Mouse (Mus musculus) spleen, adult 18-20 months (tissue): Measurements from ENCODE around the gene Syna.

Experiments
- DNase-seq, 2 experiments: peaks; one replicate each; pipeline ENCODE4 v3.0.0; 2022; ENCODE audit warnings: mixed read lengths in 2 of 2

The Syna gene

DNA sequence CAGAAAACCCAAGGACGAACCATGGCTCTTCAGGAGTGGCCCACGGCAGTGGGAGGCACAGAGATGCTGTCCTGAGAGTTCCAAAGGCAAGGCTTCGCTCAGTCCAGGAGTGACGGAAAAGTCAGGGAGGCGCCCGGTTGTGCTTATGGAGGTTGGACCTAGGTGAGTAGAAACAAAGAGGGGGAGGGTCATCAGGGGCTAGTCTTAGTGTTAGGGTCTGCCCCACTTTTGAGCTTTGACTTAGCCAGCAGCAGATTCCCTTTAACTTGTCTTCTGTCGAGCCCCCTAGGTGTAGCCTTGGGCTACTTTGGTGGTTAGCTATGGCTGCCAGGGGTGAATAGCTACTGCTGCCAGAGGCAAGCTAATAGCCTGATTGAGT is at the start of gene Syna:
TSS of gene Syna (minus strand) at position 101 of the 379 bp plus-strand sequence.
- DNase-seq, result no peak

DNA sequence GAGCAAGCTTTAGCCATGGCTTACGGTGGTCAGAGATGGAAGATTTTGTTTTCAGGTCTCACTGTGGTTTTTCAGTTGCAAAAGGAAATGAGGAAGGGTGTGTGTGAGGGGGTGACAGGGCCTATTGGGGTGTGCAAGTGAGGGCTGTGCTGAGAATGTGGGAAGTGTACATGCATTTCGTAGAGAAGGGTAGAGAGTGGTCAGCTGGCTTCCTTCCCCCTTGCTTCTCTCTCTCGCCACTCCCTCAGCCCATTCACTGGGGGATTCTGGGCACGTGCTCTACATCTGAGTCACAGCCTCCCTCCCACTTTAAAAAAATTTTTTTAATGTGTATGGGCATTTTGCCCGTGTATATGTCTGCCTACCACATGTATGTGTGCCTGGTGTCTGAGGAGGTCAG is 47.1 kb upstream of the Syna start:
- peak; percentile 28 to 43 for DNase-seq

DNA sequence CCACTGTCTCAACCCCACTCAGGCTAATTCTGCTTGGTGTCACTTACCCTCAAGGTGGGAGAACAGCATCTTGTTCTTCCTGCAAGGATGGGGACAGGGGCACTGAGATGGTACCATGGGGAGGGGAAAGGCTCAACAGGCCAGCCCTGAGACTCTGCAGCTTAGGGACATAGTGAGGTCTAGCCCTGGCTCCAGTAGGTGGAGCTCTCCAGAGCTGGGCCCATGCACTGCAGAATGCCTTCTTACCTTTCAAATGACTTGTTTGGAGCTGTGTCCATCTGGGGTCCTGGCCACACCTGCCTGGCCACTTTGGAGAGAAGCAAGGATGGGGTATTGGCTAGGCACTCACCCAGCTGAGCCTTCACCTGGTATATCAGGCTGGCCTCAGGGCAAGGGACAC is 46.3 kb upstream of the Syna start:
- DNase-seq, result no peak

DNA sequence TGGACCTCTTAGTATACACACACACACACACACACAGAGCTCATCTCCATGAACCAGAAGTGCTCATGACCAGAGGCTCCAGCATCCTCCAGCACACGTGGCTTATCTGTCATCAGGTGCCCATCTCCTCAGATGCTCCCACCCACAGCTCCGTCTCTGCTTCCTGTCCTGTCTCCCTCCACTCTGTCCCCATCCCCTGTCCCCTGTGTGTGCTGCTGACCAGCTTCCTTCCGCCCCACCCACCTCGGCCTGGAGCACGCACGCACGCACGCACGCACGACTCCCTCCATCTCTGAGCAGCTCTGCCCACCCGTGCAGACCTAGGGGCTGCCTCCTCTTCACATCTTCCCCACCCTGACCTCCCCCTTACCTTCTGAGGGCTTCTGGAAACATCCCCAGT is 44.4 kb upstream of the Syna start:
- no peak for DNase-seq

DNA sequence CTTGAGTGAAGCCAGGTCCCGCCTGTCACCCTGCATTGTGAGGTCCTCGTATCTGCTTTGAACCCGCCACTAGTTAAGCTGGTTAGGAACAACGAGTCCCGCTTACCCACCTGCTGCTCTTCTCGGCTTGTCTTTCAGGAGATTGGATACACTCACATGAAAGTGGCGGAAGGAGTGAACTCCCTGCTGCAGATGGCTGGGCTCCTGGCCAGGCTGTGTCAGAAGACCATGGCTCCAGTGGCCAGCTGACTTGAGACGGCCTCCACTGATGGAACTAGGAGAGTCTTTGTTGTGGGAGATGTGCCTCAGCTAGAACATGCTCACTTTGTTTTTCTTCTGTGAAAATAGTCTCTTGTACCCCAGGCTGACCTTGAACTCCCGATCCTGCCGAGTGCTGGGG is 37.7 kb upstream of the Syna start:
- DNase-seq, result no peak

DNA sequence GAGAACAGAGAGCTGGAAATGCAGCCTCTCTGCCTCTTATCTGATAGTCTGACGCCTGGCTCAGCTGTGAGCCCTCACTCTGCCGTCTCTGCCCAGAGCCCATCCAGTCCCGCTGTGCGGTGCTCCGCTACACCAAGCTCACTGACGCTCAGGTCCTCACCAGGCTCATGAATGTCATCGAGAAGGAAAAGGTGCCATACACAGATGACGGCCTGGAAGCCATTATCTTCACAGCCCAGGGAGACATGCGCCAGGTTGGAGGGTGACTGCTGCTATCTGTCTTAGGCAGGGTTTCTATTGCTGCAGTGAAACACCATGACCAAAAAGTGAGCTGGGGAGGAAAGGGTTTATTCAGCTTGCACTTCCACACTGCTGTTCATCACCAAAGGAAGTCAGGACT is 33.1 kb upstream of the Syna start:
- no peak for DNase-seq

DNA sequence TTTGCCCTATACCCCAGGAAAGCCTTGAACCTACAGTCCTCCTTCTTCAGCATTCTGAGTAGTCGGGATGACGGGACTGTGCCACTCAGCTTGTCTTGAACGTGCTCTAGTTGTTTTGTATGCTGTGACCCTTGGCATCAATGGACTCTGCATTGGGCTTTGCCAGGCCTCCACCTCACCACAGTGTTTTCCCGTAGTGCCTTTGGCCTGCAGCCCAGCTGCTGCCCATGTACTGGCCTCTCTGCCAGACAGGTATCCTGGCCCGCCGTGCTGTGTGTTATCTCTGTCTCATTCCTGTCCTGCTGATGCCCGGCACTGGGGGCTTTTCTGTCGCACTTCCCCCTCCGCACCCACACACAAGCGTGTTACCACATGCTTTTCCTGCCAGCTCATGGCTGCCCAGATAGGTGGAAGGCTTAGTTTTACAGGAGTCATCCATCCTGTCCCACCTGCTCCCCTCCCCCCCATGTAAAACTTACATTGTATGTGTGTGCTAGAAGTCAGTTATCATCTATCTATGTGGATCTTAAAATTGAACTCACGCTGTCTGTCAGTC is 32.1 kb upstream of the Syna start:
- no peak for DNase-seq

DNA sequence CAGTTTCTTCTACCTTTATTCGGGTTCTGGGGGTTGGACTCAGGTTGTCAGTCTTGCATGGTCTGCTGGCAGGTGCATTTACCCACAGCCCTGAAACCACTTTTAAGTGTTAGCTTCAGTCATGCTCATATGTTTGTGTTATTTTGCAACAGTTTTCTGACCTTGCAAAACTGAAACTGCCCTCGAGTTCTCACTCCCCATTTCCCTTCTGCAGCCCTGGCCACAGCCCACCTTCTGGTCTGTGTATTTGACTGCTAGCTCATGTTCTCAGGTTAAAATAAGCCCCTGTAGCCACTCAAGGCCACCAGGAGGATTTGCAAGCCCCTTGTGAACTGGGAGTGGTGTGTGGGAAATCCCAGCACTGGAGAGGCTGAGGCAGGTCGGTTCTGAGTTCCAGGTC is 29.9 kb upstream of the Syna start:
- no peak for DNase-seq

DNA sequence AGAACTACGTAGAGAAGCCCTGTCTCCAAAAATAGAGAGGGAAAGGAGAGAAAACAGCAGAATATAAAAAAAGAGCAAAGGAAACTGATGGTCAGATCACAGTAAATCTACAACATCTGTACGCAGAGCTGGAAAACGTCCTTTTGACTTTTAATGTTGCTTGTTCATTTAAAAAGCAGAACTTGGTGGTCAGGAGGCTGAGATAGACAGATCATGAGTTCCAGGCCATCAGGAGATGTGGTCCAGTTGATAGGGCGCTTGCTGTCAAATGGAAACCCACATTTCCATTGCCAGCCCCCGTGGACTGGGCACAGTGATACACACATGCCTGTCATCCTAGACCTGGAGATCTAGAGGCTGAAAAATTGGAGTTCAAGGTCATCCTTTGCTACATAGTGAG is 24.8 kb upstream of the Syna start:
- DNase-seq, result no peak

DNA sequence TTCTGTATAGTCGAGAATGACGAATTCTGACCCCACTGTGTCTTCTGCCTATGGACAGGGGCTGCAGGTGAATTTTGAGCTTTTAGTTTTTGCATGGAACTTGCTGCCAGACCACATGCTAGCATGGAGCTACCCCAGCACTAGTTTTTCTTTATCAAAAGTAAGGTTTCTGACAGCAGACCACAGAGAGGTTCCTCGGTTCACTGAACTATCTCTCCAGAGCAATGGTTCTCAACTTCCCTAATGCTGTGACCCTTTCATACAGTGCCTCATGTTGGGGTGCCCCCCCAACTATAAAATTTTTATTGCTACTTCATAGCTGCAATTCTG is 23.9 kb upstream of the Syna start:
- no peak for DNase-seq

DNA sequence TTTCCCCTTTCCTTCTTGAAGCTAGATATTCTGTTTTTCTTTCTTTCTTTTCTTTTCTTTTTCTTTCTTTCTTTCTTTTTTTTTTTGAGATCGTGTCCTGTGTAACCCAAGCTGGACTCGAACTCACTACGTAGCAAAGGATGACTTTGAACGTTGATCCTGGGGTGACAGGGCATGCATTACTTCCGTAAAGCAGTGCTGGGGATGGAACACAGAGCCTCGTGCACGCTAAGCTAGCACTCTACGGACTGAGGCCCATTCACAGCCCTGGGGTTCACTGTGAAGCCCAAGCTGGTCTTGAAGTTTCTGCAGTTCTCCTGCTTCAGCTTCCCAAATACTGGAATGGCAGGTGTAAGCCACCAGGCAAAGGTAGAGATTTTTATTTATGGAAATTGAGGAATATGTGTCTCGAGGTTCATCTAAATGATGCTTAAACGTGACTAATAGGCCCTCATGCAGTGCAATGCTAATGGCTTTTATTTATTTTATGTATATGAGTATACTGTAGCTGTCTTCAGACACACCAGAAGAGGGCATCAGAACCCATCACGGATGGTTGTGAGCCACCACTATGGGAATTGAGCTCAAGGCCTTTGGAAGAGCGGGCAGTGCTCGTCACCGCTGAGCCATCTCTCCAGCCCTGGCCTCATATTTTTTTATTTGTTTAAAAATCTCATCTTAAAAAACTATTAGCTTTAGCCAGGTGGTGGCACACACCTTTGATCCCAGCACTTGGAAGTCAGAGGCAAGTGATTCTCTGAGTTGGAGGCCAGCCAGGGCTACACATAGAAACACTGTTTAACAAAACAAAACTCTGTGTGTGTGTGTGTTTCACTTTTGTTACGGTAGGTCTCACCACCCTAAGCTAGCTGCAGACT is 23.3 kb upstream of the Syna start:
- DNase-seq, result no peak

DNA sequence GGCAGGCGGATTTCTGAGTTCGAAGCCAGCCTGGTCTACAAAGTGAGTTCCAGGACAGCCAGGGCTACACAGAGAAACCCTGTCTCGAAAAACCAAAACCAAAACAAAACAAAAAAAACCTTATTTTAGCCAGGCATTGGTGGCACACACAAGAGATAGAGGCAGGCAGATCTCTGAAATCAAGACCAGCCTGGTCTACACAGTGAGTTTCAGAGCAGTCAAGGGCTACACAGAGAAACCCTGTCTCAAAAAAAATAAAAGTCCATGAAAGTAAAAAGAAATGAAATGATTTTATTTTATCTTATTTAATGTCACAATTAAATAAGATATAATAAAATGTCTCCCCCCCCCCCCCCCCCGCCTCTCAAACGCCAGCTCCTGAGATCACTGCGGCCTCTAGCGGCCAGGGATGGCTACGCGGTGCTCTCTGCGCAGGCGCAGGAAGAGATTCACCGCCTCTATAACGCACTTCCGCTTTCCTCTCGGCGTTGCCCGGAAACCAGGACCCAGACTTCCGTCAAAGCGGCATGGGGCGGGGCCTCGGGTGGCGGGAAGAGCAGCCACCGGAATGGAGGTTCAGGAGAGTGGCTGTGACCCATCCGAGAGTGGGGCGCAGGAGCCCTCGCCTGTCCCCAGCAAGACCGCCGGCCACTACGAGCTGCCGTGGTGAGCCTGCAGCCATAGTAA is 22.4 kb upstream of the Syna start:
- peak; percentile 94 to 97 for DNase-seq

DNA sequence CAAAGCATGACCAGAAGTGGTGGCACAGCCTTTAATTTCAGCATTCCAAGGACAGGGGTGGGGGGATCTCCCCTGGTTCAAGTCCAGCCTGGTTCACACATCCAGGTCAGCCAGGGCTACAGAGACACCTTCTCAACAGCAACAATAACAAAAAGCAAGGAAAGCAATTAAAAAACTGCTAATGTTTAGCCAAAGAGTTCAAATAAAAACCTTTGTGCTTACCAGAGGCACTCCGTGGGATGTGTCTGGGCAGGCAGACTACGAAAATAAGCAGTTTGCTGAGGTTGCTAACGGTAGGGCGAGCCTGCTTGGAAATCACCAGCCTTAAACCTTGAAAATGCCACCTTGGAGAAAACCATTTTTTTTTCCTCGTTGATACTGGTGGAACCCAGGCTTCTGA is 21.2 kb upstream of the Syna start, which contains the start of gene Rfc2:
TSS of gene Rfc2 (plus strand) at position 221 of the 400 bp plus-strand sequence.
- no peak for DNase-seq

DNA sequence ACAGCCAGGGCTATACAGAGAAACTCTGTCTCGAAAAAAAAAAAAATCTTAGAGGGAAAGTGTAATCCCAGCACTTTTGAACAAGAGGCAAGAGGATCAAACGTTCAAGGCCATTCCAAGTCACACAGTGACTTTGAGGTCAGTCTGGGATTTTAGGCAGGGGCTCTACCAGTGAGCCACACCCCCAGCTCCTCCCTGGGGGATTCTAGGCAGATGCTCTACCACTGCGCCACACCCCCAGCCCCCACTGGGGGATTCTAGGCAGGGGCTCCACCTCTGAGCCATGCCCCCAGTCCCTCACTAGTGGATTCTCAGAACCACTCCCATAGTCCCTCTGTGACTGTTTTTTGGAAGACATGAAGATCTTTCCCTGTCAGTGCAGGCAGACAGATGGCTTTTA is 19.2 kb upstream of the Syna start:
- DNase-seq, result no peak

DNA sequence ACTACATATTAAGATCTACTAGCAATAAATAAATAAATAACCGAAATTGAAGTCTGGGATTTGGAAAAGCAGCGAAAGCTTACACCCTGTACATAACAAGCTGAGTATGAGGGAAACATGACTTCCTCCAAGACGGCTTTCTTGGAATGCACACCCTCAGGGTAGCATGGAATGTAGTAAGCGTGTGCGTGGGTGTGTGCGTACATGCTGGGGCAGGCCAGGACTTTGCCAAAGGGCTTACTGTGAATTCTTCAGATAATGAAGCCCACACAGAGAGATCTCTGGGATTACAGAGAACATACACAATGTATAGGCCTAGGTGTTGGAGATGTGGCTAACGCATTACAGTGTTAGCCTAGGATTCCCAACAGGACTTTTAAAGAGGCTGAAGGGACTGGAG is 17.6 kb upstream of the Syna start:
- DNase-seq, result no peak

DNA sequence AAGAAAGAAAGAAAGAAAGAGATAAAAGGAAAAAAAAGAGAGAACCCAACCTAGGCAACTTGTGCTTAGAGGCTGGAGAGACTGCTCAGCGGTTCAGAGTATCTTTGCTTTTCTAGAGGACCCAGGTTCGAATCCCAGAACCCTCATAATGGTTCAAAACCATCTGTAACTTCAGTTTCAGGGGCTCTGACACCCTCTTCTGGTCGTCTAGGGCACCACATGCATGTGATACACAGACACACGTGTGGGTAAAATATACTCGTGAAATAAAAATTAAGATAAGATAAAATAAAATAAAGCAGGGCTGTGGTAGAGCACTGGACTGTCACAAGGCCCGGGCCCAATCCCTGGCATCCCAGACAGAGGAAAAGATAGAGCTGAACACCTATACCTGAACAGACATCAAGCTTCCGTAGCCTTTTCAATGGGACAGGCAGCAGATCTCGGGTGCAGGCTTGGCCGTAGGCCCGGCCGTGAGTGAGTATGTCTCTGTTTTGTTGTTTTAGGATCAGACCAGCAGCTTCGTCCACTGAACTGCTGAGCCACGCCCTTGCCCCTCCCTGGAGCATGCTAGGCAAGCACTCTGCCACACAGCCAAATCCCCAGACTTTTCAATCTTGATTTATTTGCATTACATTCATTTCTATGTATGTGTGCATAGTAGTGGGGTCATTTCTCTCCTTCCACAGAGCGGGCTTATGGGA is 16.7 kb upstream of the Syna start:
- DNase-seq, result no peak

DNA sequence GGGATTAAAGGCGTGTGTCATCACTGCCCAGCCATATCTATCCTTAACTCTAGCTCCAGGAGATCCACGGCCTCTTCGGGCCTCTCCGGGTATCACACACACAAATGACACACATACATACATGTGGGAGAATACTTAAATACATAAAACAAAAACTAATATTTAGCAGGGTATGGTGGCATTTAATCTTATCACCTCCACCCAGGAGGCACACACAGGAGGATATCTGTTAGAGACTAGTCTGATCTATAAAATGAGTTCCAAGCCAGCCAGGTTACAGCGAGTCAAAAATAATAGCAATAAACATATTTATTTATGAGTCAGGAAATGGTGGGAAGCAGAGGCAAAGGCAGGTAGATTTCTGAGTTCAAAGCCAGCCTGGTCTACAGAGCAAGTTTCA is 15.9 kb upstream of the Syna start:
- DNase-seq, result no peak

DNA sequence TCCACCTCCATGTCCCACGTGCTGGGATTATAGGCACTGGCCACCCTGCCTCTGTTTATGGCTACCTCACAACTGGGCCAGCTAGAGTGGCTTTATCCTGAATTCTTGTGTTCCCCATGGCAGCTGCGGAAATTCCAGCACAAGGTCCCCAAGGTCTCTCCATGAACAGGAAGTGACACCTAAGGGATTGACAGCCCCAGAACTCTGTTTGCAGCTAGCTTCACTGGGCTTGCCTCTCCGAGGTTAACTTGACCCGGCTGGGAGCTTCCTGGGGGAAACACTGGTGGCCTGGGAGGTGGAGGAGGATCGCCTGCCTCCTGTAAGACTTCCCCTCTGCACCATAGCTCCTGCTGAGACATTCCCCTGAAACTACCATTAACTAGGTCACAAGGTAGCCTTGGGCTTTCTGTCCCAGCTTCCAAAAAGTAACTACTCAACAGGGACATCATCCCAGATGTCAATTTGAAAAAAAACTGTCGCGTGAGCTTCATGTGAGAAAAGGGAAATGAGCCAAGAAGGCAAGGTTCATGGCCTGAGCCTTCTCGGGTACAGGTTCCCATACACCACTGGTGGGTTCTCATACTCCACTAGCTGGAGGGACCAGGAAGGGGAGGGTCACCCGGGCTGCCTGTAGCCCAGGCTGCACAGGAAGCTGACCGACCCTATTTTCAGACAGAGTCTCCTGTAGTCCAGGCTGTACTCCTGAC is 12.7 kb upstream of the Syna start:
- DNase-seq, result no peak

DNA sequence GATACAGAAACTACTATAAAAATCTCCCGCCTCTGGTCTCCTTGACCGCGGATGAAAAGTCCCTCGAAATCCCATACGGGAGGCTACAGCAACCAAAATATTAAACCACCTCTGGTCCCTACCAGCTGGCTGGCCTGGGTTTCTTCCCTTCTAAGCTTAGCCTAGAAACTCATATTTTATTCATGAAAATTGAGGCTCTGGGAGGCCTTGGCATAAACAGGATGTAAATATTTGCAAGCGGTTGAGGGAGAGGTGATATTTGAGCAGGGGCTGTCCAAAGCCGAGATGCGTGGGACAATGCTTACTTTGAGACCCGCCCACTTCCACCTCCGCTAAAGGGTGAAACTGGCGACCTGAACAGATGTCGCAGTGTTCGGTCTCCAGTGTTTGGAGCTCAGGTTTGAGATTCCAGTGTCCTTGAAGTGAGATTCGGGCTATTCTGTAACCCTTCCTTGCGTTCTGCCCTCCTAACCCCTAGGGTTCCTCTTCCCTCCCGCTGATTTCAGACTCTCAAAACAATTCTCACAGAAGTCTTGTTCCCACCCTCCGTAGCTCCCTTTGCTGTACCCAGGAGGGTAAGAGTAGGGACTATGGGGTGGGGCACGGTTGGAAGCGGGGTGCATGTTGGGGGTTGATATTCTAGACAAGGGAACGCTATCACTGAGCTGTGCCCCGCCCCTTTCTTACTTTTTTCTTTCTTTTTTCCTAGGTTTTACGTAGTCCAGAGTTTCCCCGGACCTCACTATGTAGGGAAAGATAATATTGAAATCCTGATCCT is 11.9 kb upstream of the Syna start:
- peak in 1 of 2 experiments; percentile 39 for DNase-seq

DNA sequence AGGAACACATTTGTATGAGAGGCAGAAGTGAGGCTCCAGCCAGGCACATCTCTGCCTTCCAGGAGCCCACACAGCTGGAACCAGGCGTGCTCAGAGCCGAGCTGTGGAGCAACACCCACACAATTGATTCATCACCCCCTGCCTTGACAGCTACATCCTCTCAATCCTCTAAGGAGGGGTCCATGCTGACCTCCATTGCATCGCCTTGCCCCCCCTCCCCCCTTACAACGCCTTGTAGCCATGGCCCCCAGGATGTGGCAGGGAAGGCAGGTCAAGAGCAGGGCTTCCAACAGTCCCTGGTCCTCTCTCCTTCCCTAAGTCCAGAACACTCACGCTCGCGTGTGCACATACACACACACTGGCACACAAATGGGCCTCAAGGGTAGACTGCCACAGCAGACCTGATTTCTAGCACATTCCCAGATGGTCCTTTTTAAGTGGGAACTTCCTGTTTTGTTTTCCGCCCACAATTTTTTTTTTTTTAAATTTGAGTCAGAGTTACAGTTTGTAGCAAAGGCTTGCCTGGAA is 9.1 kb upstream of the Syna start:
- DNase-seq, result no peak

DNA sequence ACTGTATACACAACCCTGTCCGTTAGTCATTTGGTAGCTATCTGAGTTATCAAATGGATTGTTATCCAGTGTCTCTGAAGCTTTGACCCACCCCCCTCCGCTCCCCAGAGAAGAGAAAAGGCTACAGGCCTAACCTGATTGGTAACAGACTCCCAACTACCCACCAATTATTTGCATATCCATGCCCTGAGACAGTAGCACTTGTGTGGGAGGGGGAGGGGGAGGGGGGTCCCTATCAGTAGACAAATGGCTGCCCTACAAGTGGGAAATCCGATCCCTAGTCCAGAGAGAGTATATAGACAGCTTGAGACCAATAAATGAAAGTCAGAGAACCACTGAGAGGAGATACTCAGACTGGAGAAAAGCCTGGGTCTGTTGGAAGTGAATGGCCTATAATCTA is 8.1 kb upstream of the Syna start:
- no peak for DNase-seq

DNA sequence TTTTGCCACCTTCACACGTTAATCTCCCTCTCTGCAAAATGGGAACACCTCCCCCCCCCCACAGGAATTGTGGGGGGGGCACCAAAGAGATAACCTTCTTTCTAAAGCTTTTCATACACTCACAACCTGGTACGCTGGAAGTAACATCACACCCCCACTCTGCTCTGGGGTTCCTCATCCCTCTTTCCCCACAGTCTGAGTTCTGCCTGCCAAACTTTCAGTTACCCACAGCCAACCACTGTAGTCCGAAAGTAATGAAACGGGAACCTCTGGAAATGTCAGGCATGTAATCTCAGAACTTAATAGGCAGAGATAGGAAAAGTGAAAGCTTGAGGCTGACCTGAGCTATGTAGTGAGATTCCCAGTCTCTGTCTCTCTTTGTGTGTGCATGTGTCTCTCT is 7.5 kb upstream of the Syna start:
- DNase-seq, result no peak
